Mouse (Mus musculus): Measurements from ENCODE around the gene Sytl1. TPM values are rescaled to one million over a fixed set of nuclear protein-coding genes. Genes with fewer than 3 reads are reported as not detected.

Sytl1 gene
- total and polyA plus RNA-seq, 3 experiments: 0.08 to 0.31 TPM; not detected in 1

GRCm38 (mm10) chr4:133269596-133269995 lies 6.7 kb upstream of the Sytl1 start:
- Histone ChIP-seq H3K9ac (ENCODE audit: control insufficient read depth, low read depth, low read length, poor library complexity, severe bottlenecking) (no peak overlapping the region), H3K27ac (ENCODE audit: control insufficient read depth, low read depth, low read length) (no peak overlapping the region), H3K9me3 (replicated peaks; ENCODE audit: insufficient read depth, low read length) (no peaks in the 10 kb centered on the region), H3K79me2 (ENCODE audit: control insufficient read depth, insufficient read depth, low read length, poor library complexity) (peaks cover 9% of the 10 kb centered on the region), H3K36me3 (ENCODE audit: control insufficient read depth in 1 of 2, insufficient read depth in 2 of 2, low read length in 2 of 2) (no peaks in the 10 kb centered on the region; a peak in 2 of 4 replicates), H3K4me3 (ENCODE audit: control insufficient read depth in 1 of 2, insufficient read depth in 1 of 2, low read depth in 2 of 2, low read length in 2 of 2) (no peak overlapping the region), H3K27me3 (ENCODE audit: control insufficient read depth in 1 of 2, insufficient read depth in 2 of 2, low read length in 2 of 2) (no peaks in the 10 kb centered on the region), H3K4me1 (ENCODE audit: control insufficient read depth in 1 of 2, insufficient read depth in 2 of 2, low read length in 2 of 2) (no peaks in the 10 kb centered on the region)
- no peak for DNase-seq (ENCODE audit: low read depth, low spot score)
- TF ChIP-seq ZMIZ1 (IDR thresholded peaks at IDR 0.05; ENCODE audit: low read depth, low read length) (no peak), GABPA (IDR thresholded peaks at IDR 0.05; ENCODE audit: low read depth, low read length) (no peak), MAX (IDR thresholded peaks at IDR 0.05; ENCODE audit: low read length) (no peak), JUND (IDR thresholded peaks at IDR 0.05; ENCODE audit: low read depth, low read length) (no peak), SMC3 (IDR thresholded peaks at IDR 0.05; ENCODE audit: low read depth, low read length) (no peak), TBP (IDR thresholded peaks at IDR 0.05; ENCODE audit: low read depth, low read length) (no peak), MXI1 (IDR thresholded peaks at IDR 0.05; ENCODE audit: low read depth, low read length) (no peak), POLR2AphosphoS5 (IDR thresholded peaks at IDR 0.05; ENCODE audit: borderline replicate concordance, low read depth, low read length) (no peak), E2F4 (IDR thresholded peaks at IDR 0.05; ENCODE audit: borderline replicate concordance, low read depth, low read length) (no peak), RCOR1 (IDR thresholded peaks at IDR 0.05; ENCODE audit: low read depth, low read length) (no peak), MYB (IDR thresholded peaks at IDR 0.05; ENCODE audit: low read depth, low read length) (no peak), TAL1 (IDR thresholded peaks at IDR 0.05; ENCODE audit: low read length) (no peak)

GRCm38 (mm10) chr4:133268931-133269330 lies 6.0 kb upstream of the Sytl1 start:
- DNase-seq (ENCODE audit: low read depth, low spot score): no peak
- H3K27me3 ChIP-seq (ENCODE audit: control insufficient read depth in 1 of 2, insufficient read depth in 2 of 2, low read length in 2 of 2): no peaks in the 10 kb centered on the region
- no peak overlapping the region for H3K9ac ChIP-seq (ENCODE audit: control insufficient read depth, low read depth, low read length, poor library complexity, severe bottlenecking)
- H3K36me3 ChIP-seq (ENCODE audit: control insufficient read depth in 1 of 2, insufficient read depth in 2 of 2, low read length in 2 of 2): no peaks in the 10 kb centered on the region; a peak in 2 of 4 replicates
- H3K27ac ChIP-seq (ENCODE audit: control insufficient read depth, low read depth, low read length): no peak overlapping the region
- H3K4me1 ChIP-seq (ENCODE audit: control insufficient read depth in 1 of 2, insufficient read depth in 2 of 2, low read length in 2 of 2): no peaks in the 10 kb centered on the region
- peaks cover 7% of the 10 kb centered on the region for H3K79me2 ChIP-seq (ENCODE audit: control insufficient read depth, insufficient read depth, low read length, poor library complexity)
- H3K9me3 ChIP-seq (replicated peaks; ENCODE audit: insufficient read depth, low read length): no peaks in the 10 kb centered on the region
- no peak overlapping the region for H3K4me3 ChIP-seq (ENCODE audit: control insufficient read depth in 1 of 2, insufficient read depth in 1 of 2, low read depth in 2 of 2, low read length in 2 of 2)
- TF ChIP-seq KAT2A (conservative IDR thresholded peaks at IDR 0.05; ENCODE audit: low read depth, low read length): no peak
- TF ChIP-seq USF2 (IDR thresholded peaks at IDR 0.05; ENCODE audit: borderline replicate concordance in 1 of 2, insufficient read depth in 1 of 2, low read depth in 1 of 2, low read length in 2 of 2): no peak
- TF ChIP-seq SIN3A (IDR thresholded peaks at IDR 0.05; ENCODE audit: low read length): no peak
- no peak for TF ChIP-seq TBP (IDR thresholded peaks at IDR 0.05; ENCODE audit: low read depth, low read length)
- no peak for TF ChIP-seq EP300 (IDR thresholded peaks at IDR 0.05; ENCODE audit: low read depth in 1 of 2, low read length in 2 of 2)
- no peak for TF ChIP-seq CHD2 (IDR thresholded peaks at IDR 0.05; ENCODE audit: low read length)
- TF ChIP-seq JUND (IDR thresholded peaks at IDR 0.05; ENCODE audit: low read depth, low read length): no peak
- TF ChIP-seq GABPA (IDR thresholded peaks at IDR 0.05; ENCODE audit: low read depth, low read length): no peak
- TF ChIP-seq MAZ (IDR thresholded peaks at IDR 0.05; ENCODE audit: low read depth, low read length): no peak
- TF ChIP-seq ZMIZ1 (IDR thresholded peaks at IDR 0.05; ENCODE audit: low read depth, low read length): no peak
- TF ChIP-seq RCOR1 (IDR thresholded peaks at IDR 0.05; ENCODE audit: low read depth, low read length): no peak
- no peak for TF ChIP-seq E2F4 (IDR thresholded peaks at IDR 0.05; ENCODE audit: borderline replicate concordance, low read depth, low read length)
- TF ChIP-seq MAX (IDR thresholded peaks at IDR 0.05; ENCODE audit: low read length): no peak
- no peak for TF ChIP-seq POLR2A (IDR thresholded peaks at IDR 0.05; ENCODE audit: control insufficient read depth in 1 of 2, insufficient read depth in 1 of 2, low read depth in 1 of 2, low read length in 2 of 2, poor library complexity in 1 of 2)
- TF ChIP-seq TCF12 (IDR thresholded peaks at IDR 0.05; ENCODE audit: low read depth, low read length): no peak
